9 mouse cellular contexts compared by ENCODE assay signal in the genomic region with DNA sequence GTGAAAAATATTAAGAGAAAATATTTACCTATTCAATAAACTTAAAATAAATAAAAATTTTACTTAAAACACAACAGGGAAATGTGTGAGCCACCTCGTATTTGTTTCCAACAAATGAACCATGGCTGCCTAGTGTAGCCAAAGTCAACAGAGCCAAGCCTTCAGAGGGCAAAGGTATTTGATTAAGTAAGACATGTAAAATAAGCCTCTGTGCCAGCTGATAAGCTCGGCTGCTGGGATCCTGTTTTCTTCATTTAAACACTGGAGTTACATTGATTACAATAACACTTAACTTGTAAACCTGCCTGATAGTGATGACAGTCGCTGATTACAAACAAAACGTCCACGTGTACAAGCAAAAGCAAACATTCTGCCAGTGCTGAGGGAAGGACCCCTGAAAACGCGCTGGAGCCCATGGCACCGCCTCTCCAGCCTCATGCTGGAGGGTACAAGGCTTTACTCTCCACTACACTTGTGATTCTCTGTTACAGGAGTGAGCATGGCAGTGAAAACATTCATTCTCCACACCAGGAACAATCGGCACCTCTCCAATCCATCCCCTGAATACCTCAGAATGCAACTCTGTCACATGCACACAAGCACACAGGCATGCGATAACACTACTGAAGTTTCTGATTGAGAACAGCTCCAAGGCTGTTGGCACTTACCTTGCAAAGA.
A peak's percentile ranks its signal among the peaks of the same experiment; 100 is the strongest.
DNase-seq lines count a peak whose midpoint lies in the region; ATAC-seq and TF ChIP-seq lines count a peak whose summit lies in the region.
"Had no signal": no experiment of that assay in that cellular context is flagged by ENCODE, and none has a peak within 500 bp of the region (broad histone marks: within the 10 kb centered on the region; RNA-seq: fewer than 3 reads in every experiment).

No protein-coding gene starts in this region.

- no peak overlapping the region for H3K4me2 ChIP-seq in embryonic facial prominence, embryonic 11.5 days (ENCODE audit: low read depth, low read length)
- H3K4me2 ChIP-seq in kidney, postnatal 0 days (ENCODE audit: low read length) = peak overlapping the region; percentile 46
- peak overlapping the region; percentile 58 for H3K4me2 ChIP-seq in lung, postnatal 0 days (replicated peaks; ENCODE audit: low read depth, low read length)
- H3K4me2 ChIP-seq: hindbrain, embryonic 15.5 days had no signal

- H3K4me1 ChIP-seq in embryonic facial prominence, embryonic 11.5 days (ENCODE audit: control insufficient read depth, insufficient read depth, low read length) = no peaks in the 10 kb centered on the region
- H3K4me1 ChIP-seq in kidney, postnatal 0 days (replicated peaks; ENCODE audit: insufficient read depth, low read length) = no peaks in the 10 kb centered on the region
- no peaks in the 10 kb centered on the region for H3K4me1 ChIP-seq in lung, postnatal 0 days (ENCODE audit: insufficient read depth, low read depth, low read length)
- H3K4me1 ChIP-seq: hindbrain, embryonic 15.5 days had no signal

- no peak overlapping the region for H3K4me3 ChIP-seq in embryonic facial prominence, embryonic 11.5 days (ENCODE audit: low read depth, low read length)
- H3K4me3 ChIP-seq in kidney, postnatal 0 days (replicated peaks; ENCODE audit: low read depth, low read length) = peak overlapping the region; percentile 26
- peak overlapping the region; percentile 33 for H3K4me3 ChIP-seq in lung, postnatal 0 days (ENCODE audit: low read depth, low read length)
- H3K4me3 ChIP-seq: hindbrain, embryonic 15.5 days had no signal

- H3K27me3 ChIP-seq in embryonic facial prominence, embryonic 11.5 days (ENCODE audit: control insufficient read depth, insufficient read depth, low read length) = no peaks in the 10 kb centered on the region
- no peaks in the 10 kb centered on the region for H3K27me3 ChIP-seq in kidney, postnatal 0 days (ENCODE audit: insufficient read depth, low read length)
- H3K27me3 ChIP-seq in lung, postnatal 0 days (replicated peaks; ENCODE audit: insufficient read depth, low read length) = no peaks in the 10 kb centered on the region
- H3K27me3 ChIP-seq: hindbrain, embryonic 15.5 days had no signal

- 0 out of 2 replicates have a peak, but pooled peaks have one; percentile 52 for ATAC-seq in embryonic facial prominence, embryonic 11.5 days (replicated peaks; ENCODE audit: insufficient number of reproducible peaks, low FRiP score, low TSS enrichment, low read depth)
- ATAC-seq in kidney, postnatal 0 days (replicated peaks; ENCODE audit: low FRiP score, low read depth) = peak; percentile 40; the same call in 1 of the 2 replicates
- ATAC-seq in lung, postnatal 0 days = peak; percentile 76

- no peak for TF ChIP-seq CTCF in kidney, postnatal 0 days (IDR thresholded peaks at IDR 0.05; ENCODE audit: low read depth)
- no peak for TF ChIP-seq CTCF in lung, postnatal 0 days (IDR thresholded peaks at IDR 0.05)

- no peak overlapping the region for H3K27ac ChIP-seq in embryonic facial prominence, embryonic 11.5 days (replicated peaks; ENCODE audit: low read depth, low read length)
- peak overlapping the region; percentile 81 for H3K27ac ChIP-seq in kidney, postnatal 0 days
- H3K27ac ChIP-seq in lung, postnatal 0 days (ENCODE audit: low read length) = peak overlapping the region; percentile 81
- H3K27ac ChIP-seq: hindbrain, embryonic 15.5 days had no signal

- WGBS in embryonic facial prominence, embryonic 11.5 days = 53% methylated on average over 10 of the region's 10 CpGs
- WGBS in kidney, postnatal 0 days = 34% methylated on average over 10 of the region's 10 CpGs
- 9% methylated on average over 10 of the region's 10 CpGs for WGBS in lung, postnatal 0 days

- no peak overlapping the region for H3K9ac ChIP-seq in embryonic facial prominence, embryonic 11.5 days (replicated peaks; ENCODE audit: low read length)
- H3K9ac ChIP-seq in kidney, postnatal 0 days (ENCODE audit: low read depth, low read length) = peak overlapping the region; percentile 13; the same call in 1 of the 2 replicates
- H3K9ac ChIP-seq in lung, postnatal 0 days (replicated peaks; ENCODE audit: low read depth) = 0 out of 2 replicates have a peak overlapping the region, but pooled peaks have one; percentile 19
- H3K9ac ChIP-seq: hindbrain, embryonic 15.5 days had no signal

- H3K36me3 ChIP-seq in embryonic facial prominence, embryonic 11.5 days (replicated peaks; ENCODE audit: control insufficient read depth, insufficient read depth, low read depth, low read length) = no peaks in the 10 kb centered on the region
- no peaks in the 10 kb centered on the region for H3K36me3 ChIP-seq in kidney, postnatal 0 days (ENCODE audit: insufficient read depth, low read length)
- no peaks in the 10 kb centered on the region for H3K36me3 ChIP-seq in lung, postnatal 0 days (ENCODE audit: insufficient read depth, low read length)
- H3K36me3 ChIP-seq: hindbrain, embryonic 15.5 days had no signal

- H3K9me3 ChIP-seq in embryonic facial prominence, embryonic 11.5 days (replicated peaks; ENCODE audit: control insufficient read depth, low read length) = no peaks in the 10 kb centered on the region
- H3K9me3 ChIP-seq in kidney, postnatal 0 days (replicated peaks; ENCODE audit: low read length) = no peaks in the 10 kb centered on the region
- no peaks in the 10 kb centered on the region for H3K9me3 ChIP-seq in lung, postnatal 0 days (ENCODE audit: low read length)
- H3K9me3 ChIP-seq: hindbrain, embryonic 15.5 days had no signal

- TF ChIP-seq EP300 in lung, postnatal 0 days (IDR thresholded peaks at IDR 0.05) = no peak

- DNase-seq in embryo, embryonic 11 days = peak; percentile 7
- no peak for DNase-seq in embryo, embryonic 10 days (ENCODE audit: low spot score)
- DNase-seq in embryonic facial prominence, embryonic 11.5 days (ENCODE audit: low spot score) = no peak
- peak; percentile 30 for DNase-seq in kidney, postnatal 0 days (ENCODE audit: low spot score)
- peak; percentile 59 for DNase-seq in lung, postnatal 0 days (ENCODE audit: low spot score)
- DNase-seq in right cerebral cortex, postnatal 4 days = no peak
- DNase-seq in cerebellum, postnatal 14 days = no peak
- no peak for DNase-seq in left cerebral cortex, postnatal 4 days

- intact Hi-C loops in left cerebral cortex, postnatal 4 days (cut with DNase I) = no loop called here

Comparison
In these comparisons a context has a peak if more than half of its experiments do, and no peak if none do; other contexts are left out.
1. DNase-seq: peak in embryo, embryonic 11 days (single experiment), kidney, postnatal 0 days (single experiment) and lung, postnatal 0 days (single experiment); none in embryo, embryonic 10 days (single experiment), embryonic facial prominence, embryonic 11.5 days (single experiment), right cerebral cortex, postnatal 4 days (single experiment), cerebellum, postnatal 14 days (0 of 2) and left cerebral cortex, postnatal 4 days (single experiment).
2. Peak in every context shown above with its lines, with median percentiles within 50 percentile points of each other: ATAC-seq.